Mouse (Mus musculus) erythroblast, embryonic 14.5 days (primary cell): ENCODE data around the gene Zfp74.

Experiments used
- GATA1 ChIP-seq: IDR thresholded peaks from 2 replicates; pipeline ENCODE4 v1.6.1; 2012; ENCODE audit warnings: low read length, inconsistent platforms, mixed read lengths
- TAL1 ChIP-seq: IDR thresholded peaks from 3 replicates; pipeline ENCODE4 v1.6.1; 2012; ENCODE audit warnings: low read length, inconsistent platforms, mixed read lengths

- no peak for TF ChIP-seq GATA1
- no peak for TF ChIP-seq TAL1
Measured at GRCm38 (mm10) chr7:29912172-29912571, 41.7 kb downstream of the Zfp74 start.
